Mouse (Mus musculus): Measurements from ENCODE around the gene Vkorc1l1.

DNA sequence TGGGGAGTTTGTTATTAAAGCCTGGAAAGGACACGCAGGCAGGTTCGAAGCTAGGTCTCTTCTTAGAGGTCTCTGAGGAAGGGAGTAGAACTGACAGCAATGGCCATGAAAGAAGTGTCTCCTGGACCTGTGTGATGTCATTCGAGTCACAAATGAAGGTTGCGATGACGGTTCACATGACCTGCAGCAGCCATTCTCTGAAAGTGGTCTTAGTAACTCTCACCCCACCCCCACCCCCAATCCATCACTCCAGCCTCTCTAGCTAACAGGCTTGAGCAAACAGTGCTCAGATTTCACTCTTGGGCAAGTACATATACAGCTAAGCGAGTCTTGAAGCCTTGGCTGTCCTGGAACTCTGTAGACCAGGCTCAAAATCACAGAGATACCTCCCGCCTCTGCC lies 61.5 kb downstream of the Vkorc1l1 start:
- TF ChIP-seq EP300 (IDR thresholded peaks at IDR 0.05) (no peak), CTCF (IDR thresholded peaks at IDR 0.05) (no peak)

All from lung, postnatal 0 days (tissue).